9 mouse cellular contexts compared by ENCODE assay signal in the genomic region with DNA sequence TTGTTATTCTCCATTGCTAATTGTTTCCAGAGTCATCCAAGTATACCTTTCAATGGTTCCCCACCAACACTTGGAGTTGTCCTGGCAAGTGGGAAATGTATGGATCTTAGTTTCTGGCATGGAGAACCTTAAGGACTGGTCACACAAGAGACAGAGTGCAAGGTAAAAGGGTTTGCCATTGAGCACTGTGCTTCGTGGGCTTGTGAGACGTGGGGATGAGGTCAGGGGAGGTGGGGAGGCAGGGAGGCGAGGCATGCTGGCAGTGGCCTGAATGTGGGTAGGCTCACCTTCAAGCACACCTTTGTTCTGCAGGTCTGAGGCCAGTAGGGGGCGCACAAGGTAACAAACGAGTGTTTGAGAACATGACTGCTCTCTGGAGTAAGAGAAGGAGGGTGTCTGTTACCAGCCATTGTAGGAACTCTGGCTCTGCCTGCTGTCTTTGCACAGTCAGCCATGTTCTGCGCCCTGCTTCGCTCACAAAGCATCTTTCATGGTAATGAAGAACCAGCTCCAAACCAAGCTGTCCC.
DNase-seq lines count a peak whose midpoint lies in the region; ATAC-seq and TF ChIP-seq lines count a peak whose summit lies in the region.
"Had no signal": no experiment of that assay in that cellular context is flagged by ENCODE, and none has a peak within 500 bp of the region (broad histone marks: within the 10 kb centered on the region; RNA-seq: fewer than 3 reads in every experiment).

No protein-coding gene starts in this region.

- H3K4me3 ChIP-seq in midbrain, postnatal 0 days (ENCODE audit: low read depth, low read length): no peak overlapping the region
- no peak overlapping the region for H3K4me3 ChIP-seq in midbrain, embryonic 13.5 days (replicated peaks)
- H3K4me3 ChIP-seq: neural tube, embryonic 12.5 days had no signal

- DNase-seq in gastrocnemius, adult 18-20 months (ENCODE audit: low spot score): peak; percentile 5
- DNase-seq in gastrocnemius, postnatal 14 days: no peak
- no peak for DNase-seq in midbrain, postnatal 0 days (ENCODE audit: low spot score)
- DNase-seq in cerebellum, adult 8-10 months: peak; percentile 12
- DNase-seq in kidney, postnatal 36 days: peak; percentile 9 to 63
- DNase-seq in retina, embryonic 14.5 days (ENCODE audit: low spot score): peak; percentile 36

- no peaks in the 10 kb centered on the region for H3K27me3 ChIP-seq in midbrain, postnatal 0 days (ENCODE audit: insufficient read depth, low read length)
- H3K27me3 ChIP-seq in midbrain, embryonic 13.5 days: no peaks in the 10 kb centered on the region
- H3K27me3 ChIP-seq: neural tube, embryonic 12.5 days had no signal

- no peak overlapping the region for H3K4me2 ChIP-seq in midbrain, postnatal 0 days (ENCODE audit: low read depth, low read length, poor library complexity, severe bottlenecking)
- no peak overlapping the region for H3K4me2 ChIP-seq in midbrain, embryonic 13.5 days (replicated peaks)
- H3K4me2 ChIP-seq: neural tube, embryonic 12.5 days had no signal

- no peaks in the 10 kb centered on the region for H3K9me3 ChIP-seq in midbrain, postnatal 0 days (ENCODE audit: low read length)
- H3K9me3 ChIP-seq in midbrain, embryonic 13.5 days: no peaks in the 10 kb centered on the region
- H3K9me3 ChIP-seq: neural tube, embryonic 12.5 days had no signal

- H3K36me3 ChIP-seq in midbrain, postnatal 0 days (ENCODE audit: insufficient read depth, low read length): no peaks in the 10 kb centered on the region
- no peaks in the 10 kb centered on the region for H3K36me3 ChIP-seq in midbrain, embryonic 13.5 days
- H3K36me3 ChIP-seq: neural tube, embryonic 12.5 days had no signal

- H3K9ac ChIP-seq in midbrain, postnatal 0 days (replicated peaks; ENCODE audit: low read length, poor library complexity, severe bottlenecking): no peak overlapping the region
- no peak overlapping the region for H3K9ac ChIP-seq in midbrain, embryonic 13.5 days (replicated peaks)
- H3K9ac ChIP-seq: neural tube, embryonic 12.5 days had no signal

- H3K4me1 ChIP-seq in midbrain, postnatal 0 days (ENCODE audit: insufficient read depth, low read length): no peaks in the 10 kb centered on the region
- peaks cover 5% of the 10 kb centered on the region; the same call in 1 of the 2 replicates for H3K4me1 ChIP-seq in midbrain, embryonic 13.5 days (replicated peaks)

- H3K27ac ChIP-seq in midbrain, postnatal 0 days (ENCODE audit: low read depth, low read length): no peak overlapping the region
- H3K27ac ChIP-seq in midbrain, embryonic 13.5 days: no peak overlapping the region
- H3K27ac ChIP-seq: neural tube, embryonic 12.5 days had no signal

- TF ChIP-seq CTCF in midbrain, postnatal 0 days (IDR thresholded peaks at IDR 0.05): peak; percentile 32; the same call in 1 of the 2 replicates

- WGBS in midbrain, postnatal 0 days: 51% methylated on average over 7 of the region's 7 CpGs
- WGBS in midbrain, embryonic 13.5 days: 41% methylated on average over 7 of the region's 7 CpGs

- no peak for ATAC-seq in midbrain, postnatal 0 days (ENCODE audit: low FRiP score)
- no peak for ATAC-seq in midbrain, embryonic 13.5 days
- ATAC-seq in megakaryocyte, adult 5-6 weeks (ENCODE audit: poor library complexity, severe bottlenecking): no peak

- intact Hi-C loops in gastrocnemius, postnatal 14 days (cut with DNase I; ENCODE audit: low total_unique reads): no loop called here

Comparison
In these comparisons a context has a peak if more than half of its experiments do, and no peak if none do; other contexts are left out.
1. DNase-seq: peak in gastrocnemius, adult 18-20 months (single experiment), cerebellum, adult 8-10 months (single experiment), kidney, postnatal 36 days (2 of 2) and retina, embryonic 14.5 days (single experiment); none in gastrocnemius, postnatal 14 days (single experiment) and midbrain, postnatal 0 days (single experiment).